Mouse (Mus musculus) MN1 (cell line): ENCODE data around the gene Fam193a.

Experiments used
- DNase-seq: peaks from one replicate; pipeline ENCODE4 v3.0.0-alpha.2; 2016; ENCODE audit warnings: low spot score

Gene Fam193a

DNA sequence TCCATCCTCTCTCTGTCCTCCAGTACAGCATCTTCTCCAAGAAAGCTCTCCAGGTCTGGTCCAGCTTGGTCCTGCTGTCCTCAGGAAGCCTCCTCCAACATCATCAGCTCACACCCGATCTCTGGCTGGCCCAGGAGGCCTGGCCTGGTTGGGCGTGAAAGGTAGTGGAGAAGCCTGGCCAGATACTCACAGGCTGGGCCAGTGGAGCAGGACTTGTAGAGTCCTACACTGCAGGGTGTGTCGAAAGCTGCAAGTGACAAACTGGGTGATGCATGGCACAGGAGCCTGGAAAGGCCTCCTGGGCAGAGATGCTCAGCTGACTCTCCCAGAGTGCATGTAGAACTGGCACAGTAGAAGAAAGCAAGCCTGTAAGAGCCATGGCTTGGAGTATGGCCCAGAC lies 151.6 kb downstream of the Fam193a start:
- DNase-seq: no peak

DNA sequence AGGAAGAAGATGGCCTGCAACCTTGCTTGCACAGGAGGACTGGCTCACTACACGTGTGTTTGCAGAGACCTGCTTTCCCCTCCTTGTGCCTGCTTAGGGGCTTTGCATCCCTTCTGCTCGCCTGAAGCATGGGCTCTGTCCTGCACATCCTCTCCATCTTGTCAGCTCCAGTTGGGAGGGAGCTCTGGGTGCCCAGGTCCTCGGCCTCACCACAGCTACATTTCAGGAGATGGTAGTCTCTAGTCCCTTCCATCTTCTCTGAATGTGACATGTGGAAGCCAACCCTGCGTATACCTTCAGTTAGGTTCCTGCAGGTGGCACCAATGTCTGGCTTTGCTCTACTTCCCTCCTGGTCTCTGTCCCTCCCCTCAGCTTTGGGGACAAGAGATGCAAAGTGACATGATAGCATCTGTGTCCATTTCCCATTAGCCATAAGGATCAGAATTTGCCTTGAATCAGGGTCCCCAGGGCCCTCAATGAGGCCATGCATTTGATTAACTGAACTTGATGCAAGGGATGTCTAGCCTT lies 154.3 kb downstream of the Fam193a start:
- no peak for DNase-seq

DNA sequence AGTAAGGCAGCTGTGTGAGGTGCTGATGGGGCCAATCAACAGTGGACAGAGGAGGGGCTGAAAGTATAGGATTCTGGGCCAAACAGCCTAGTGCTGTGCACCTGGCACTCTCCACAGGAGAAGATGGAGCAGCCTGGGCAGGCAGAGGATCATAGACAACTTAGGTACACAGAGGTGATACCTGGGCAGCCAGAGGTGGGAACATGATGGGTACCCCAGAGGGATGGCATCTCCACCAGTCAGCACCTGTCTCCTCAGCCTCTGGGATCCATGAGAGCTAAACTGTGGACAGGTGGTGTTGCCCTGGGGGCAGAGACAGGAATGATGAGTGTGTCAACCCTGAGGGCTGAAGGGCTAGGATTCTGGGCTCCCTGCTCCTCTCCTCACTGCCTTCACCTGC lies 154.8 kb downstream of the Fam193a start:
- no peak for DNase-seq

DNA sequence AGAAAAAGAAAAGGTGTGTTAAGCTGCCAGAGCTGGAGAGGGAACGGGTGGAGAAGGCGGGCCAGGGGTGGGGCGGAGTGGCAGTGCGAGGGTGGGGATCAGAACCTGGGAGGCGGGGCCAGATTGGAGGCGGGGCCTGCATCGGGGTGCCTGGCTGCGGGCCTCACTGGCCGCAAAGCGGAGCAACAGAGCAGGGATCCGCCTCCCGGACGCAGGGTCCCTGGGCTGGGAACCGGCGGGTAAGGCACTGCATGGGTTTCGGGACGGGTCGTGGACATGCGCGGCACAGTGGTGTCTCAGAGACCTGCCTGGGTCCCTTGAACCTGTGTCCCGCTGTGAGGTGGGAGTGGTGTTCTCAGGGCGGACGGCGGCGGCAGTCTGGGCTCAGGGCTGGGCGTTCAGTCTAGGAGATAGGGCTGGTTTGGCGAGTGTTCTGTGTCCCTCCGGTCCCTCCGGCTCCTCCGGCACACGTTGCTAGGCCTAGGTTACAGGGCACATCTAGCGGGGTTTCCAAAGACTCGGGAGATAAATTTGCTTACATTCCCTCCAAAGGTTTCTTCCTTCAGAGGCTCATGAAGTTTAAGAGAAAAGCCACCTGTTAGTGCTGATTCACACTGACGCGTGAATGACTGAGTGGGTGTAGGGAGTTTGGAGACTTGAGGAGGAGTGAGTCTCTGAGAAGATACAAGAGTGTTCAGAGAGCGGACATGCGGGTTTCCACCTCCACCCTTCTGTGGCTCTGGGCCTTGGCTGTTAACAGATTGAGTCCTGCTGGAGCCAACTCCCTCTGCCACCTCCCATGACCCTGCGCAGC lies 156.1 kb downstream of the Fam193a start, which contains the start of gene Sh3bp2:
Gene Sh3bp2, plus strand, starts transcription at position 176 of the 814 bp plus-strand sequence.
- DNase-seq: peak; percentile 93

DNA sequence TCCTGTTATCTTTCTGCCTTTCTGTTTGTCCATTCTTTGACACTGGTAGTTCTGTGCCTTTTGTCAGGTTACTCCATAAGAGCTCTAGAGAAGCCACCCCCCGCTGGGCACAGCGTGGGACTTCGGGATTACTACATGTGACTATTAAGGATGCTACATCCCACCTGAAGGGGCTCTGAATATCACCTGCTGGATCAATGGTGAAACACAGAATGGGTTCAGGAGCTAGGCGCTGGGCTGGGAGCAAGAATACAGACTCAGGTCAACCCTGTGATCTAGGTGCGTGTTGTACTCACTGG lies 156.7 kb downstream of the Fam193a start:
- DNase-seq: no peak

DNA sequence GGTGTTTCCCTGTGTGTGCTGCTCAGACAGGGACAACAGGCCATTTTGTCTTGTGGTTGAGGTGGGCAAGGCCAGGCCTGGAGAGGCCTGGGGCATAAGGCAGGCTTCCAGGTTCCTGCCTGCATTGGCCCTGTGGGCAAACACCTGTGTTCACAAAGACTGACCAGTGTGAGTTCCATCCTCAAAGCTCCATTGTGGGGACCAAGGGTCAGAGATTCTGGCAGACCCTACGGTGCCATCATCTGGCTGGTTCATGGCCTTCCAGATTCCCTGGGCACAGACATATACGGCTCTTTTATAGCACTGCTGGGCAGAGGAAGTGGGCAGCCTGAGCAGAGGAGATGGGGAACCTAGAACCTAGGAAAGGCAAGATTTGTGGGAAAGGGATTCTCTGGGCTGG lies 157.6 kb downstream of the Fam193a start:
- DNase-seq: no peak

DNA sequence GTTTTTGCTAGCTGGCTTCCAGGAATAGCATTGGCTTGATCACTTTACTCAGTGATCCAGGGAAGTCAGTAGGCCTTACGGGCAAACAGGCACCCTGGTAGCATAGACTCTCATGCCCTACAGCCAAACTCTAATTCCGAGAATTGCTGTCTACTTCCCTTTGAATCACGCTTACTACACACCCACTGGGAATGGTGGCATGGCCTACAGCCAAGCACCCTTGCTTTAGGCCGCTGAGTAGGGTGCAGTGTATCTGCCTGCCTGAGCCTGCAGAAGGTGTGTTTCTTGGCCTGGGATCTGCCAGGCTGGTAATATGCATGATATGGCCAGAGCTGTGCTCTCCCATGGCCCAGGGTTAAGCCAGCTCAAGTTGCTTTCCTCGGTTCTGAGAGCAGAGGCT lies 159.0 kb downstream of the Fam193a start:
- DNase-seq: no peak

DNA sequence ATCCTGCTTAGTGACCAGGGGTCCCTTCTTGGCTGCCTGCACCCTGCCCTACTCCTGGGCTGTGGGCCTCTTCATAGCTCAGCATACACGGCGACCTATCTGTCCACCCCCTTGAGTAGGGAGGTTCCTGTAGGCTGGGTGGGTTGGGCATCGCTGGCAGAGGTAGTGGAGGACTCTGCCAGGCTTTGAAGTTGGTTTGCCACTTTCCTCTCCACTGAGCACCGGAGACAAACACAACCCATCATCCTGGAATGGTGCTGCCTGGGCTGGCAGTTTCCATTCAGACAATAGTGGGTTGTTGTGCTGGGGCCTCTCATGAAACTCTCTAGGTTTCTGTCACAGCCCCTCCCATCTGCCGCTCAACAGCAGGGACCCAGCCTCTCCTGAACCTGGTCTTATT lies 160.4 kb downstream of the Fam193a start:
- DNase-seq: no peak

DNA sequence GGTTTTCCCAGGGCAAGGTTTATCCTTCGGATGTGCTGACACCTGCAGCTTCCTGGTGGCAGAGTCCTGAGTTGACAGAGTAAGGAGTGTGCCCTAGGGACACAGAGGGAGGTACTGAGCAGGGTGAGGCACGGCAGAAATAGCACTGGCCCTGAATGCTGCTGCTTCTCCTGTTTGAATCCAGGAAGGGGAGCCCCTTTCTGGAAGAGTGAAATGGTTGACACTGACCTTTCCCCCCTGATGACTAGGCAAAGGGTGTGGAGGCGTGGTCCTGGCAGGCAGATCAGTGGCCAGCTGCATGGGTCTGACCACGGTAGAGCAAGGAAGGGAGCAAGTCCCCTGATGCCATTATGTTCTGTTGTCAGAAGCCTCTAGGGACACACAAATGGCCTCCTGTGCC lies 161.0 kb downstream of the Fam193a start:
- DNase-seq: no peak

DNA sequence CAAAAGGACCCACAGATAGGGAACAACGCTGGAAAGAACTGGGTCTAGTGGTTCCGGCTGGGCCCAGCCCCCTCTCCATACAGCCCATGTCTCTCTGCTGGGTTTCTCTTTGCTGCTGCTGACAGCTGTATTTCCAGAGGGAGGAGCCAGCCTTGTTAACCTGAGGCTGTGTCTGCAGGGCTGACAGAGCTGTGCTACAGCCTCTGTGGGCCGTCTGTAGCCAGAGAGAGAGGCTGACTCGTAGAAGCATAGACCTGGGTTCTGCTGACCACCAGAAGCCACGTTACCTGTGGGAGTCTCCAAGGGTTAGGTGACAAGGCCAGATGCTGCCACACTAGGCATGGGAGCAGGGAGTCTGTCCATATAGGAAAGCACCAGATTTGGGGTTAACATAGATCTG lies 163.3 kb downstream of the Fam193a start:
- DNase-seq: no peak

DNA sequence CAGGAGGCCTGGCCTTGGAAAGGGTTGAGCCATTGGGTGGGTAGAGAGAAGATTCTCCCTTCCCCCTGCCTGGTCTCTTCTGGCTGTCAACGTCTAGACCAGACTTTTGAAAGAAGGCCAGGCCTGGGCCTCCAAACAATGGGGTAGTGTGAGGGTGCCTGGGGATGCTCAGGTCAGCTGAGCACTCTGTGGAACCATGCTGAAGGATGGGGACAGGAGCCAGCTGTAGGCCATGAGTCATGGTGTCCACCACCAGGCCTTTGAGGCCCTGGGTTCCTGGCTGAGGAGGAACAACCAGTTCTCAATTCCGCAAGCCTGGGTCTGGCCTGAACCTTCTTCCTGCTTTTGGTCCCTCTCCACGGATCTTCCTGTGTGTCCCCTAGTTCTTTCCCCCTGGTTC lies 164.1 kb downstream of the Fam193a start:
- DNase-seq: peak; percentile 65

DNA sequence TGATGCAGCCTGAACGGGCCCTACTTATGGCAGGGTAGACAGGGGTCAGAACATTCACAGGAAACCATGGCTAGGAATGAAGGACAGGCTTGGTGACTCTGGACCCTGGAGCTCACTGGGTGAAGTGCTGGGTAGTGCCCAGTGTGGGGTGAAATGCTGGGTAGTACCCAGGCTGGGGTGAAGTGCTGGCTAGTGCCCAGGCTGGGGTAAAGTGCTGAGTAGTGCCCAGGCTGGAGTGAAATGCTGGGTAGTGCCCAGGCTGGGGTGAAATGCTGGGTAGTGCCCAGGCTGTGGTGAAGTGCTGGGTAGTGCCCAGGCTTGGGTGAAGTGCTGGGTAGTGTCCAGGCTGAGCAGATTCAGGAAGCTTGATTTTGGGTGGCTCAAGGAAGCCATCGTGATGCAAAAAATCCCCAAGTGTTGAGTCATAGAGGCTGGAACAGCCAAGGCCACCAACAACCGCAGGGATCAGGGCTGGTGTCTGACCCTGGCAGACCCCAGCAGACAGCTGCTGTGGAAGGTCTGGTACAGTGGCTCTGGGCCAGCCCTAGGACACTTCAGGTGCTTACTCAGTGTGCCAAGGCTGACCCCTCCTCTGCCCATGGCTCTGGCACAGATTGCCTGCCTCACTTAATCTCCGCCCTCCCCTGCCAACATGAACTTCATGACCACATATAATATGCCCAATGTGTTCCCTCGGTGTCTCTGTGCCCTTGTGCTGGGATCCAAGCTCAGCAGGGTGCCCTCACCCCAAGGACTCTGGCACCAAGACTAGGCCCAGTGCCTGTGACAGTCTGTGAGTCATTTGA lies 165.2 kb downstream of the Fam193a start:
- DNase-seq: peak; percentile 52

DNA sequence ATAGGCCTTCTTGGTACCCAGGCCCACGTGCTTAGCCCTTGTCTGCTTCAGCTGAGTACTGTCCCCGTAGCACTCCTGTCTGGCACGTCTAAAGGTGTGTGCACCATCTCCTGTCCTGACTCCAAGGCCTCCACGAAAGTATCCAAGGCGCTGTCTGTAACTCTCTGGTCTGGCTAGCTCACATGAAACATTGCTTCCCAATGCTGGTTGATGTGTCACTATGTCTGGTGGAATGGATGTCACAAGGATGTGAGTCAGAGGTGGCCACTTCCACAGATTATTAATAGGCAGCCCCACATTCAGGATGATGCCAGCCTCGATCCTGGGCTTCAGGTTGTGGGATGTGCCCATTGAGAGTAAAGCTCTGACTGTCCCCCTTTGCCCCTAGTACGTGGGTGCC lies 166.1 kb downstream of the Fam193a start:
- no peak for DNase-seq
